1 mouse cellular context compared by ENCODE assay signal in the genomic region with DNA sequence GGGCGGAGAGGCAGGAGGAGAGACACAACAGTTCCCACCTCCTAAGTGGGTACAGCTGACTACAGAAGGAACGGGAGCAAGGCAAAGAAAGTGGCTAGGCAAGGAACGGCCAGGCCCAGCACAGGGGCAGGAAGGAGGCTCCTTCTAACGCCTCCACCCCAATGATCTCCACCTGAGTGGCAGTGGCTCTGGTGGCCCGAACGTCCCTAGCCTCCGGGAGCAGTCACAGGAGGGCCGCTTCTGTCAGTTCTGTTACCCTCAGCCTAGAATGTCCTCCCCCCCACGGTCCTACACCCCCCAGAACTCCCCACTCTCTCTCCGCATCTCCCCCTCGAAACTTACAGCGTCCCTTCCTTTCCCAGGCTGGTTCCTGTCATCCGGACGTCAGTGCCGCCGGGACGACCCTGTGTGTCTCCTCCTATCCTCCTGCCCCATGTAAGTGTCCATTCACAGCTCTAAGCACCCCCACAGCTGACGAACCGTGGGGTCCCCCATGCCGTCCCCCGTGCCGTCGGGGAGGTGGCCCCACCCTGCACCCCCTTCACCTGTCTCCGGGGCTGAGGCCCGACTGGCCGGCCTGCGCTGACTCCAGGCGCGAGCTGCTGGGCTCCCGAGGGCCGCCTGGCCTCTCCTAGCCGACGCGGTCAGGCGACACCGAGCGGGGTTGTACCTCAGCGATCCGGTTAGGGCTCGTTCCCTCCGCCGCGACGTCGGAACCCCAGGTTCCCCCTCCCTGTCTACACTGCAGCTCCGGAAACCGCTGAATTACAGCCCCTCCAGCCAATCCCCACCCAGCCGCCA.
TF ChIP-seq lines count a peak whose summit lies in the region.

No protein-coding gene starts in this region.

TF ChIP-seq in MEL, 35 proteins besides CTCF, POLR2A, EP300 and RAD21:
- 0 out of 2 replicates have a peak, but pooled peaks have one; percentile 68 for TF ChIP-seq UBTF (IDR thresholded peaks at IDR 0.05; ENCODE audit: borderline replicate concordance, insufficient read depth, low read depth, low read length)
- TF ChIP-seq TCF12 (IDR thresholded peaks at IDR 0.05; ENCODE audit: low read depth, low read length) = 0 out of 2 replicates have a peak, but pooled peaks have one; percentile 14
- TF ChIP-seq MAZ (IDR thresholded peaks at IDR 0.05; ENCODE audit: low read depth, low read length) = no peak; the same call in 1 of the 2 replicates
- no peak for TF ChIP-seq ELF1 (IDR thresholded peaks at IDR 0.05; ENCODE audit: low read depth, low read length)
- peak; percentile 38 for TF ChIP-seq CHD1 (IDR thresholded peaks at IDR 0.05; ENCODE audit: low read depth, low read length)
- peak; percentile 70; the same call in 1 of the 2 replicates for TF ChIP-seq POLR2AphosphoS2 (IDR thresholded peaks at IDR 0.05; ENCODE audit: low read length)
- peak; percentile 60; the same call in 1 of the 2 replicates for TF ChIP-seq NELFE (IDR thresholded peaks at IDR 0.05; ENCODE audit: low read depth, low read length)
TF ChIP-seq in MEL: peak in this region for 5.
